12 mouse cellular contexts compared by ENCODE assay signal in genomic region chr6:23260016-23260737, GRCm38 (mm10). TPM values are rescaled to one million over a fixed set of nuclear protein-coding genes. Genes with fewer than 3 reads are reported as not detected.
A peak's percentile ranks its signal among the peaks of the same experiment; 100 is the strongest.
DNase-seq lines count a peak whose midpoint lies in the region; ATAC-seq and TF ChIP-seq lines count a peak whose summit lies in the region.
"Had no signal": no experiment of that assay in that cellular context is flagged by ENCODE, and none has a peak within 500 bp of the region (broad histone marks: within the 10 kb centered on the region; RNA-seq: fewer than 3 reads in every experiment).

No protein-coding gene starts in this region.

- H3K9me3 ChIP-seq in ES-Bruce4 (replicated peaks; ENCODE audit: control insufficient read depth, insufficient read depth, low read length, poor library complexity, severe bottlenecking): no peaks in the 10 kb centered on the region
- no peaks in the 10 kb centered on the region for H3K9me3 ChIP-seq in forebrain, embryonic 13.5 days (replicated peaks)
- no peaks in the 10 kb centered on the region for H3K9me3 ChIP-seq in midbrain, embryonic 10.5 days (replicated peaks)

- ATAC-seq in frontal cortex, adult (ENCODE audit: low TSS enrichment): peak; percentile 68; the same call in 1 of the 2 replicates
- 0 out of 2 replicates have a peak, but pooled peaks have one; percentile 27 for ATAC-seq in forebrain, embryonic 13.5 days

- DNase-seq in frontal cortex, postnatal 25 days (ENCODE audit: low spot score in 2 of 2): no peak
- peak; percentile 18 for DNase-seq in midbrain, embryonic 10.5 days (ENCODE audit: low spot score)
- DNase-seq in adrenal gland, postnatal 25 days: no peak
- no peak for DNase-seq in urinary bladder, postnatal 10 days (ENCODE audit: low spot score)
- no peak for DNase-seq in thymus, postnatal 25 days
- DNase-seq: cerebellum, adult 2 months; gastrocnemius, postnatal 10 days; lung, postnatal 10 days had no signal

- peaks cover 2% of the 10 kb centered on the region for H3K4me1 ChIP-seq in ES-Bruce4 (ENCODE audit: control insufficient read depth, insufficient read depth, low read length)
- H3K4me1 ChIP-seq in forebrain, embryonic 13.5 days: peaks cover 10% of the 10 kb centered on the region
- peaks cover 10% of the 10 kb centered on the region for H3K4me1 ChIP-seq in midbrain, embryonic 10.5 days

- no peak for TF ChIP-seq CTCF in ES-Bruce4 (IDR thresholded peaks at IDR 0.05; ENCODE audit: low read depth, low read length)

- WGBS in forebrain, embryonic 13.5 days: 2% methylated on average over 28 of the region's 36 CpGs
- 1% methylated on average over 36 of the region's 36 CpGs for WGBS in midbrain, embryonic 10.5 days

- no peak overlapping the region for H3K27ac ChIP-seq in ES-Bruce4 (ENCODE audit: insufficient read depth, low read length)
- no peak overlapping the region for H3K27ac ChIP-seq in forebrain, embryonic 13.5 days
- H3K27ac ChIP-seq in midbrain, embryonic 10.5 days (replicated peaks): no peak overlapping the region

- peak overlapping the region; percentile 49 for H3K4me2 ChIP-seq in forebrain, embryonic 13.5 days

- TF ChIP-seq EP300 in ES-Bruce4 (IDR thresholded peaks at IDR 0.05; ENCODE audit: insufficient read depth, low read depth, low read length): no peak

- peak overlapping the region; percentile 38 for H3K4me3 ChIP-seq in ES-Bruce4 (ENCODE audit: low read depth, low read length)
- peak overlapping the region; percentile 19 for H3K4me3 ChIP-seq in forebrain, embryonic 13.5 days
- peak overlapping the region; percentile 32 for H3K4me3 ChIP-seq in midbrain, embryonic 10.5 days

- H3K27me3 ChIP-seq in ES-Bruce4 (ENCODE audit: control insufficient read depth, insufficient read depth, low read length, poor library complexity, severe bottlenecking): peaks cover 21% of the 10 kb centered on the region
- H3K27me3 ChIP-seq in forebrain, embryonic 13.5 days: peaks cover 88% of the 10 kb centered on the region
- peaks cover 100% of the 10 kb centered on the region for H3K27me3 ChIP-seq in midbrain, embryonic 10.5 days (ENCODE audit: low read depth, poor library complexity, severe bottlenecking)

- no peak for TF ChIP-seq POLR2A in ES-Bruce4 (IDR thresholded peaks at IDR 0.05; ENCODE audit: insufficient read depth, low read length)

- H3K9ac ChIP-seq in ES-Bruce4 (ENCODE audit: low read depth, poor library complexity, severe bottlenecking): no peak overlapping the region; the same call in 1 of the 2 replicates
- H3K9ac ChIP-seq in forebrain, embryonic 13.5 days: peak overlapping the region; percentile 14; the same call in 1 of the 2 replicates

- no peaks in the 10 kb centered on the region for H3K36me3 ChIP-seq in ES-Bruce4 (ENCODE audit: control insufficient read depth, insufficient read depth, low read length, poor library complexity, severe bottlenecking)
- H3K36me3 ChIP-seq in forebrain, embryonic 13.5 days (ENCODE audit: poor library complexity, severe bottlenecking): no peaks in the 10 kb centered on the region
- H3K36me3 ChIP-seq in midbrain, embryonic 10.5 days: no peaks in the 10 kb centered on the region

RNA-seq across cellular contexts. Expression of gene Fezf1, which starts 12.0 kb away (rescaled TPM):
- not detected in 2 replicates for polyA plus RNA-seq in ES-Bruce4 (2011; ENCODE audit: insufficient read depth, insufficient read length, low read depth, missing spikeins)
- 13.6 and 38.7 TPM in 2 replicates for polyA plus RNA-seq in forebrain, embryonic 13.5 days (2015; fragmentation: Nextera tagmentation; extraction: Ambion mirVana)
- 4.4 and 6.4 TPM in 2 replicates for polyA plus RNA-seq in midbrain, embryonic 10.5 days (2016; fragmentation: Nextera tagmentation; extraction: Ambion mirVana)
- total RNA-seq in adrenal gland, postnatal 25 days (2021): not detected in 2 replicates
- total RNA-seq: gastrocnemius, postnatal 10 days had no signal
- polyA plus RNA-seq: C2C12; cerebellum, adult 2 months had no signal
